Mouse (Mus musculus) MEL (cell line): ENCODE data around the gene Gpr158. TPM values are rescaled to one million over a fixed set of nuclear protein-coding genes. Genes with fewer than 3 reads are reported as not detected.

ENCODE experiments used
- DNase-seq: peaks from one replicate; pipeline ENCODE4 v3.0.0; 2011; ENCODE audit warnings: low read depth, low spot score
- H3K27ac ChIP-seq: 2 replicates; pipeline ENCODE4 v1.5.1; 2012; ENCODE audit warnings: low read depth, mild to moderate bottlenecking, control low read depth, low read length, moderate library complexity; ENCODE audit not compliant: control insufficient read depth
- H3K27me3 ChIP-seq, 2 experiments: fragments of 150-350 bp in 1 of 2; sonication (generic) in 1 of 2; 2 replicates each; pipeline ENCODE4 v1.6.1; 2012; ENCODE audit warnings: low read length in 2 of 2, mild to moderate bottlenecking in 2 of 2, improper control_type of control experiment in 1 of 2, moderate library complexity in 1 of 2; ENCODE audit not compliant: insufficient read depth in 2 of 2, control insufficient read depth in 1 of 2
- H3K36me3 ChIP-seq, 2 experiments: 2 replicates each; pipeline ENCODE4 v1.6.1; 2012 to 2014; ENCODE audit warnings: low read length in 2 of 2, improper control_type of control experiment in 1 of 2, inconsistent platforms in 1 of 2, mild to moderate bottlenecking in 1 of 2; ENCODE audit not compliant: insufficient read depth in 2 of 2, control insufficient read depth in 1 of 2
- H3K4me1 ChIP-seq, 2 experiments: fragments of 150-350 bp in 1 of 2; sonication (generic) in 1 of 2; 2 replicates each; pipeline ENCODE4 v1.6.1; 2012; ENCODE audit warnings: low read length in 2 of 2, improper control_type of control experiment in 1 of 2, mild to moderate bottlenecking in 1 of 2; ENCODE audit not compliant: insufficient read depth in 2 of 2, control insufficient read depth in 1 of 2
- H3K4me3 ChIP-seq, 2 experiments: fragments of 150-350 bp in 1 of 2; sonication (generic) in 1 of 2; 2 replicates each; pipeline ENCODE4 v1.5.1; 2012; ENCODE audit warnings: low read depth in 2 of 2, low read length in 2 of 2, mild to moderate bottlenecking in 2 of 2, moderate library complexity in 2 of 2, control low read depth in 1 of 2, improper control_type of control experiment in 1 of 2; ENCODE audit not compliant: control insufficient read depth in 1 of 2, insufficient read depth in 1 of 2
- H3K79me2 ChIP-seq: 2 replicates; pipeline ENCODE4 v1.6.1; 2012; ENCODE audit warnings: mild to moderate bottlenecking, low read length, moderate library complexity; ENCODE audit not compliant: control insufficient read depth, poor library complexity, insufficient read depth
- H3K9ac ChIP-seq: 2 replicates; pipeline ENCODE4 v1.6.1; 2012; ENCODE audit warnings: low read depth, mild to moderate bottlenecking, control low read depth, low read length, moderate library complexity; ENCODE audit not compliant: control insufficient read depth, poor library complexity, severe bottlenecking
- H3K9me3 ChIP-seq: fragments of 150-350 bp; sonication (generic); replicated peaks from 2 replicates; pipeline ENCODE4 v1.6.1; 2012; ENCODE audit warnings: mild to moderate bottlenecking, low read length, improper control_type of control experiment, moderate library complexity; ENCODE audit not compliant: insufficient read depth
- BHLHE40 ChIP-seq: IDR thresholded peaks from 2 replicates; pipeline ENCODE4 v1.6.1; 2012; ENCODE audit warnings: low read depth, mild to moderate bottlenecking, inconsistent platforms, low read length, improper control_type of control experiment, borderline replicate concordance
- CHD1 ChIP-seq: IDR thresholded peaks from 2 replicates; pipeline ENCODE4 v1.6.1; 2012; ENCODE audit warnings: low read depth, mild to moderate bottlenecking, inconsistent platforms, low read length, improper control_type of control experiment
- CHD2 ChIP-seq: IDR thresholded peaks from 2 replicates; pipeline ENCODE4 v1.6.1; 2011; ENCODE audit warnings: low read length, improper control_type of control experiment
- CTCF ChIP-seq, 3 experiments: IDR thresholded peaks in 2 of 3; conservative IDR thresholded peaks in 1 of 3; 2 replicates each; pipeline ENCODE4 v1.5.1; 2011 to 2012; ENCODE audit warnings: low read length in 3 of 3, low read depth in 2 of 3, mild to moderate bottlenecking in 2 of 3, improper control_type of control experiment in 1 of 3, inconsistent platforms in 1 of 3, mixed read lengths in 1 of 3, moderate library complexity in 1 of 3; ENCODE audit not compliant: control insufficient read depth in 1 of 3, insufficient read depth in 1 of 3, poor library complexity in 1 of 3, severe bottlenecking in 1 of 3
- E2F4 ChIP-seq: IDR thresholded peaks from 2 replicates; pipeline ENCODE4 v1.6.1; 2011; ENCODE audit warnings: low read depth, low read length, improper control_type of control experiment, borderline replicate concordance
- ELF1 ChIP-seq: IDR thresholded peaks from 2 replicates; pipeline ENCODE4 v1.6.1; 2014; ENCODE audit warnings: low read depth, mild to moderate bottlenecking, inconsistent platforms, low read length, improper control_type of control experiment, moderate library complexity
- GABPA ChIP-seq: IDR thresholded peaks from 2 replicates; pipeline ENCODE4 v1.6.1; 2012; ENCODE audit warnings: low read depth, mild to moderate bottlenecking, inconsistent platforms, low read length, improper control_type of control experiment, moderate library complexity
- GATA1 ChIP-seq: IDR thresholded peaks from 2 replicates; pipeline ENCODE4 v1.6.1; 2011; ENCODE audit warnings: low read depth, low read length, improper control_type of control experiment
- JUND ChIP-seq: IDR thresholded peaks from 2 replicates; pipeline ENCODE4 v1.6.1; 2011; ENCODE audit warnings: low read depth, mild to moderate bottlenecking, improper control_type of control experiment, low read length
- KAT2A ChIP-seq: conservative IDR thresholded peaks from 2 replicates; pipeline ENCODE4 v1.6.1; 2012; ENCODE audit warnings: low read depth, low read length, improper control_type of control experiment, inconsistent platforms
- MAFK ChIP-seq: IDR thresholded peaks from 2 replicates; pipeline ENCODE4 v1.6.1; 2011; ENCODE audit warnings: low read depth, mild to moderate bottlenecking, low read length, improper control_type of control experiment, borderline replicate concordance
- MAX ChIP-seq: IDR thresholded peaks from 2 replicates; pipeline ENCODE4 v1.6.1; 2011; ENCODE audit warnings: low read length, improper control_type of control experiment
- MAZ ChIP-seq: IDR thresholded peaks from 2 replicates; pipeline ENCODE4 v1.6.1; 2012; ENCODE audit warnings: low read depth, mild to moderate bottlenecking, inconsistent platforms, low read length, improper control_type of control experiment
- MXI1 ChIP-seq: IDR thresholded peaks from 2 replicates; pipeline ENCODE4 v1.6.1; 2011; ENCODE audit warnings: mild to moderate bottlenecking, low read depth, low read length, improper control_type of control experiment
- MYB ChIP-seq: IDR thresholded peaks from 2 replicates; pipeline ENCODE4 v1.6.1; 2011; ENCODE audit warnings: mild to moderate bottlenecking, low read depth, low read length, improper control_type of control experiment
- NELFE ChIP-seq: IDR thresholded peaks from 2 replicates; pipeline ENCODE4 v1.6.1; 2011; ENCODE audit warnings: low read depth, low read length, improper control_type of control experiment
- RAD21 ChIP-seq: IDR thresholded peaks from 2 replicates; pipeline ENCODE4 v1.6.1; 2011; ENCODE audit warnings: mild to moderate bottlenecking, low read depth, low read length, improper control_type of control experiment
- SIN3A ChIP-seq: IDR thresholded peaks from 2 replicates; pipeline ENCODE4 v1.6.1; 2012; ENCODE audit warnings: low read length, improper control_type of control experiment, inconsistent platforms
- SMC3 ChIP-seq: IDR thresholded peaks from 2 replicates; pipeline ENCODE4 v1.6.1; 2011; ENCODE audit warnings: low read depth, low read length, improper control_type of control experiment
- TAL1 ChIP-seq: IDR thresholded peaks from 2 replicates; pipeline ENCODE4 v1.6.1; 2012; ENCODE audit warnings: mild to moderate bottlenecking, inconsistent platforms, low read length, moderate library complexity, mixed read lengths
- TBP ChIP-seq: IDR thresholded peaks from 2 replicates; pipeline ENCODE4 v1.8.0; 2011; ENCODE audit warnings: low read depth, low read length, improper control_type of control experiment
- TCF12 ChIP-seq: IDR thresholded peaks from 2 replicates; pipeline ENCODE4 v1.6.1; 2014; ENCODE audit warnings: low read depth, mild to moderate bottlenecking, inconsistent platforms, low read length, improper control_type of control experiment, moderate library complexity
- USF2 ChIP-seq, 2 experiments: IDR thresholded peaks; 2 replicates each; pipeline ENCODE4 v1.6.1; 2011 to 2012; ENCODE audit warnings: improper control_type of control experiment in 2 of 2, low read length in 2 of 2, borderline replicate concordance in 1 of 2, inconsistent platforms in 1 of 2, low read depth in 1 of 2, mild to moderate bottlenecking in 1 of 2; ENCODE audit not compliant: insufficient read depth in 1 of 2
- ZC3H11A ChIP-seq: IDR thresholded peaks from 2 replicates; pipeline ENCODE4 v1.6.1; 2012; ENCODE audit warnings: low read depth, mild to moderate bottlenecking, inconsistent platforms, low read length, improper control_type of control experiment
- ZKSCAN1 ChIP-seq: IDR thresholded peaks from 2 replicates; pipeline ENCODE4 v1.6.1; 2012; ENCODE audit warnings: low read depth, mild to moderate bottlenecking, inconsistent platforms, low read length, improper control_type of control experiment, moderate library complexity
- ZMIZ1 ChIP-seq: IDR thresholded peaks from 2 replicates; pipeline ENCODE4 v1.6.1; 2012; ENCODE audit warnings: low read depth, mild to moderate bottlenecking, inconsistent platforms, low read length, improper control_type of control experiment, moderate library complexity
- polyA plus RNA-seq, 2 experiments: library from polyadenylated mRNA; stranded (reverse) in 1 of 2; unstranded in 1 of 2; fragments of >175 nt in 1 of 2; fragments of >200 nt in 1 of 2; gene quantifications; 2 replicates each; pipeline versions ENCODE4 v1.2.1 to v1.2.4; 2012; ENCODE audit warnings: low replicate concordance in 2 of 2, low read depth in 1 of 2; ENCODE audit not compliant: insufficient read length in 2 of 2, insufficient read depth in 1 of 2, missing spikeins in 1 of 2
- total RNA-seq: library from RNA; depleted of rRNA; stranded (reverse); fragments of 300-350 nt; gene quantifications from 2 replicates; pipeline ENCODE4 v1.2.3, GENCODE M21; 2012

Gpr158 gene
- total and polyA plus RNA-seq, 3 experiments, result not detected

- no peaks in the 10 kb centered on the region for H3K9me3 ChIP-seq
- TF ChIP-seq MYB (no peak), BHLHE40 (no peak), NELFE (no peak), JUND (no peak), MAFK (no peak), KAT2A (no peak), GABPA (no peak), TCF12 (no peak), TBP (no peak), ELF1 (no peak), MAX (no peak), ZC3H11A (no peak), ZKSCAN1 (no peak), GATA1 (no peak), CHD1 (no peak), SMC3 (no peak), CTCF (IDR thresholded peaks at IDR 0.05 in 2 of 3, conservative IDR thresholded peaks at IDR 0.05 in 1 of 3; ENCODE audit: control insufficient read depth in 1 of 3, insufficient read depth in 1 of 3, low read depth in 2 of 3, low read length in 3 of 3, poor library complexity in 1 of 3, severe bottlenecking in 1 of 3) (no peak), TAL1 (no peak)
- H3K27ac ChIP-seq, result no peak overlapping the region
- no peak overlapping the region for H3K9ac ChIP-seq
- H3K79me2 ChIP-seq, result no peaks in the 10 kb centered on the region
- no peak for DNase-seq
- H3K27me3 ChIP-seq, result no peaks in the 10 kb centered on the region
- H3K4me1 ChIP-seq, result no peaks in the 10 kb centered on the region
- no peak overlapping the region for H3K4me3 ChIP-seq
- H3K36me3 ChIP-seq, result no peaks in the 10 kb centered on the region
Measured at GRCm38 (mm10) chr2:21810431-21810830, 443.1 kb downstream of the Gpr158 start.

GRCm38 (mm10) chr2:21864061-21864460 is 496.7 kb downstream of the Gpr158 start:
- Histone ChIP-seq H3K4me3 (no peak overlapping the region), H3K27me3 (no peaks in the 10 kb centered on the region), H3K27ac (no peak overlapping the region), H3K4me1 (no peaks in the 10 kb centered on the region), H3K36me3 (no peaks in the 10 kb centered on the region), H3K79me2 (no peaks in the 10 kb centered on the region), H3K9me3 (no peaks in the 10 kb centered on the region)
- DNase-seq, result no peak
- TF ChIP-seq ELF1 (no peak), USF2 (IDR thresholded peaks at IDR 0.05; ENCODE audit: borderline replicate concordance in 1 of 2, insufficient read depth in 1 of 2, low read depth in 1 of 2, low read length in 2 of 2) (no peak), MXI1 (no peak), CHD2 (no peak), JUND (no peak), E2F4 (no peak), TAL1 (no peak), ZMIZ1 (no peak), MYB (no peak), MAZ (no peak), SIN3A (no peak), RAD21 (no peak), GABPA (no peak)
- TF ChIP-seq, all 39 proteins: peak for 0
- no peak overlapping the region for H3K9ac ChIP-seq
